Mouse (Mus musculus) urinary bladder, postnatal 25 days (tissue): ENCODE data around the gene Timp2.

Source experiments
- DNase-seq: peaks from one replicate; pipeline ENCODE4 v3.0.0; 2022; ENCODE audit warnings: low spot score

Gene Timp2

DNA sequence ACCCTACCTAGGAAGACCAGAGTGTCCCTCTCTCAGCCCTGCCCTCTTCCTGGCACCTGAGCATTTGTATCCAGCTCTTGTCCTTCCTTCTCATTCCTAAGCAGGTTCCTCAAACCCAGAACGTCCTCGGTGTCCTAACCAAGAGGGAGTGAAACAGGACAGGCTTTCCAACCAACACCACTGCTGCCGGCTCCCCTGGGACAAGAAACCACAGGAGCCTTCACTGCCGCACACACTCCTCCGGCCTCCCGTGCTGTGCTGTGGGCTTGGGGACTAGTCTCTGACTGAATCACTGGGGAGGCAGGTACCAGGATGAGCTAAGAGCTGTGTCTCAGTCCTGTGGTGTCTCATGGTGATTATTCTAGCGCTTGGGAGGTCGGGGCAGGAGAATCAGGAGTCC lies 14.1 kb upstream of the Timp2 start:
- DNase-seq: no peak

DNA sequence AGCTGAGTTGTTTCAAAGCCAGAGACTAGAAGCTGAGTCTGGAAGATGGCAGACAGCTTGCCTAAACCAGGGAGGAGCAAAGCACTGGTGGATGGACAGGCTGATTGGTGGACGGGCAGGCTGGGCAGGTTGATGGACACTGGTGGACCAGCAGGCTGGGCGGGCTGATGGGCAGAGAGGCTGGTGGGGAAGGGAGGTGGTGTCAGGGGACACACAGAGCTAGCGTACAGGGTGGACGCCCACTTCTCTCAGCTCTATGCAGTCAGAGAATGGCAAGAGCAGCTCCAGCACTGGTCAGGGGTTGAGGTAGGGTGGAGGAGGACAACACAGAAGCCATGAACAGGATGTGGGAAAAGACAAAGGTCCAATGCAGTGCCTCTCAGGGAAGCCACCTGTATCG lies 13.7 kb upstream of the Timp2 start:
- DNase-seq: no peak

DNA sequence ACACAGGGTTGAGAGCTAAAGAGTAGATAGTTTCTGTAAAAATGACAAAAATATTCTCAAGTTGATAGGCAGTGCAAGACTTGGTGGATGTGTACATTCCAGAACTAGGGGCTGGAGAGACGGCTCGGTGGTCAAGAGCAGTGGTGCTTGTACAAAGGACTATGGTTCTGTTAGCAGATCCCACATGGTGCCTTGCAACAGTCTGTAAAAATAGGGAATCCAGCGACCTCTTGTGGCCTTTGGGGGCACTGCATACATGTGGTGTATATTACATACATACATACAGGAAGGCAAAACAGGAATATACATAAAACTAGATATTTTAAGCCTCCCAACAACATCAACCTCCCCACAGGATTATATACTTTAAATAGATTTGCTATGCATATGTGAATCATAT lies 12.8 kb upstream of the Timp2 start:
- DNase-seq: no peak

DNA sequence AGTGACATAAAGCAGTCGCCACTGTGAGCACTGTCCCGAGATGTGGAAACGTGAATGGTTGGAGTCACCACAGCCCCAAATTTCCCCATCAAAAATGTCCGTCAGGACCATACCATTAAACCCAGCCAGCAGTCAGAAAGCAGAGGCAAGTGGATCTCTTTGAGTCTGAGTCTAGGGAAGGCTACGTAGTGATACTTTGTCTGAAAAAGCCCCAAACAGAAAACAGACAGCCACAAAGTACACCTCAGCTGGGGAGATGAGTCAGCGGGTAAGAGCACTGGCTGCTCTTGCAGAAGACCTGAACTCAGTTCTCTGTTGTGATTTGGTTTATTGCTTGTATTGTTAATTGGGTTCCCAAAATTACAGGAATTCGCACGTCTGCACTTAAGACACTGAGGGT lies 11.0 kb upstream of the Timp2 start:
- DNase-seq: peak; percentile 1

DNA sequence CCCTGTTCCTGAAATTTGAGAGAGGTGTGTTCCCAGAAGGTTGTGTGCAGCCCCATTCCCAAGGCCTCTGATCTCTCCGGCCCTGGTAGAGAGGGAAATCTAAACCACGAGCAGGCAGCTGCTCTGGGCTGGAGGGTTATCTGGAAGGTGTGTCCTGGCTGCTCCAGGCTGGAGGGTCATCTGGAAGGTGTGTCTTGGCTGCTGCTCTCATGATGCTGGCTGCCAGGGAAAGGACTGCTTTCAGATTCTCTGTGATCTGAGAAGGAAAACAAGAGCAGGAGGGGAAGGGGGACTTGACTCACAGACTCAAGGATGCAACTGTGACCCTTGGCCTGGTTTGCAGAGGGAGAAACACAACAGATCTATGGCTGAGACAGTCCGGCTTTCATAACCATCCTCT lies 10.6 kb upstream of the Timp2 start:
- DNase-seq: peak; percentile 3

DNA sequence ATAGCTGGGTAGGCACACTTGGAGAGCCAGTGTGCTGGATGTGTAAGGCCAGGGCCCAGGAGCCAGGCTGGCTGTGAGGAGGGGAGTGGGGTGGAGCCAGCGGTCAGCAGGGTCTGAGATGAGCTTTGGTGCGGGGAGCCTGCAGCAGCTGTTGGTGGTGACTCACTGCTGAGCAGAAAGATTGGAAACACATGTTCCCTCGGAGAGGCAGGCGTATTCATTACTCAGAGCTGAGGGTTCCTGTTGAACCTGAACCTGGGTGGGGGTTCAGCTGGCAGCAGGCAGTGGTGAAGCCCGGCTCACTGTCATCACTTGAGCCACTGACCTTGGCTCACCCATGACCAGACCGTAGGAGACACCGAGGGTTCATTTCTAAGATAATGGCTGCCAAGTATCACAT lies 9.6 kb upstream of the Timp2 start:
- DNase-seq: no peak

DNA sequence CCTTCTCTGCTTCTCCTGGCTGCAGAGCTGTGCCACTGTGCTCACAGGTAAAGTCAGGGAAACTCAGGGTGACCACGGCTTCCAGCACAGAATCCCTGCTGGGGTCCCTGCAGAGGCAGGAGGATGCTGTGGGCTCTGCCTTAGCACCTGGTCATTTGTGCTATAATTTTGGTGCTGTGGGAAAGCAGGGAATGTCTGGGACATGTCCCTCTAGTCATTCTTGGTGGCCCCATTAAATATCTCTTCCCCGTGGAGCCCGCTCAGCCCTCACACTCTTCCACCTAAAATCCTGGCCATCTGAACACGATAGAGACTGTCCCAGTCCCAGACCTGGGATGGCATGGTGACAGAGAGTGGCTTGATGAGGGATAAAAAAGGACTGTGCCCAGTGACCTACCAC lies 8.5 kb upstream of the Timp2 start:
- no peak for DNase-seq

DNA sequence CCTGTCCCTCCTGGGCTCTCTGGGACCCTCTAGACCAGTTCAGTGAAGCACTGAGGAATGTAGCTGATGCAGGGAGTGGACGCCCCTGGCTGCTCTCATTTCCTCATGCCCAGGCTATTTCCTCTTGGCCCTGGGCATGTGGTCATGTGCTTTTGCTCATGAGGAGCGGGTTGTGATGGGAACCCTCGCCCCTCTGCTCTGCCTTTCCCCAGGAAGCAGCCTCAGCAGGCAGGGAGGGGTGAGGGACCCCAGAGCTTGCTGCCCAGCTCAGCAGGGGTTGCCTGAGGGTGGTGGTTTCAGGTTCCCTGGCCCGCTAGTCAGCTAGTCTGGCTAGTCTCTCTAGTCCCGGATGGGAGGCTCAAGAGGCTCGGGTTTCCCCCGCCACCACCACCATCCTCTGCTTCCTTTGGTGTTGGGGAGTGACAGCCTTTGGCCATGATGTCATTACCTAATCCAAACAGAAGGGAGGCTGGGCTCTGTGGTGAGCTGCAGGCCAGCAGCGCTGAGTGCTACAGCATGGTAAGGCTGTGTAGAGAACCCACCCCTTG lies 7.5 kb upstream of the Timp2 start:
- no peak for DNase-seq

DNA sequence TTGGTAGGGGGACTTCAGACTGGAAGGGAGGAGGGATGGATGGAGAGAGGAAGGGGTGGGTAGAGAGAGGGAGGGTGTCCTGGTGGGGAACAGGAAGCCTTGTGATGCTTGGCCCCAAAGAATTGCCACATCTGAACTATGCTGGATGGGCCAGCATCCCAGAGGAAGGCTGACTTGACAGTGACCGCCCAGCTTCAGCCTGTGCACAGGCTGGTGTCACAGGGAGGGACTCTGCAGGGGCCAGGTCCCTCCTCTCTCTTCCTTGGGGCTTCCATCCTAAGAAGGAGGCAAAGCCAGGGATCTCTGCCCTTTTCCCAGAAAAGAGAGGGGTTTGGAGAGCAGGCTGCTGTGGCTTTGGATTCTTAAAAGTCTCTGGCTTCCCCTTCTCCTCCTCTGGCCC lies 7.0 kb upstream of the Timp2 start:
- no peak for DNase-seq

DNA sequence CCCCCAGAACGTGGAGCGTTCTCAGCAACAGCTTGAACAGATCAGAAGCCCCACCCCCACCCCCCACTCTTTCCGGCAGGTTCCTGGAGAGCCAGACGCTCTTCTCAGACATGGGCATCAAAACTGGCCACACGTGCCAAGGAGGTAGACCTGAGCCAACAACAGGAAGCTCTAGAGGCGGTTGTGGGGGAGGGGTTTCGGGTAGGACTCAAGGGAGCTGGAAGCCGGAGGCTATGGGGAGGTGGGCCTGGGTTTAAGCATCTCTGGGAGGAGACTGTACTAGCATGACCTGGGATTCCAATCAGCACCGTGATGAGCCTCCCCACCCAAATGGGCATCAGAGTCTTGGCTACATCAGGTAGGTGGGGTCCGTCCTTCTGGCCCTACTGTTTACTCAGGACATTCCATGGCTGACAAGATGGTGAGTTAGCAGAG lies 5.4 kb upstream of the Timp2 start:
- DNase-seq: peak; percentile 57

DNA sequence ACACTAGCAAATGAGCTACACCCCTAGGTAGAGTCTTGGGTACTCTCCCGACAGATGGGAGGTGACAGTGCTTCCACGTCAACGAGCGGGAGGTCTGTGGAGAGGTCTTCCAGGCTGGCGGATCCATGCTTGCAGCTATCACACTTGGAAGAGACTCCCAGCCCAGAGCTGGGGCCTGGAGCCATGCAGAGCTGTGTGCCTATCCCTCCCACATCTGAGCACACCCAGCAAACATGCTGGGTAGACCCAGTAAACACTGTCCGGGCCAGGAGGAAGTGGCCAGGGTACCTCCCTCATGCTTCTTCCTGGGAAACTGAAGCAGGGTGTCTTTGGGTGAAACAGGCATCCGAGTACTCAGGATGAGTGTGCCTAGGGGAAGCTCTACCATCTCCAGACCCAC lies 5.0 kb upstream of the Timp2 start:
- DNase-seq: no peak

DNA sequence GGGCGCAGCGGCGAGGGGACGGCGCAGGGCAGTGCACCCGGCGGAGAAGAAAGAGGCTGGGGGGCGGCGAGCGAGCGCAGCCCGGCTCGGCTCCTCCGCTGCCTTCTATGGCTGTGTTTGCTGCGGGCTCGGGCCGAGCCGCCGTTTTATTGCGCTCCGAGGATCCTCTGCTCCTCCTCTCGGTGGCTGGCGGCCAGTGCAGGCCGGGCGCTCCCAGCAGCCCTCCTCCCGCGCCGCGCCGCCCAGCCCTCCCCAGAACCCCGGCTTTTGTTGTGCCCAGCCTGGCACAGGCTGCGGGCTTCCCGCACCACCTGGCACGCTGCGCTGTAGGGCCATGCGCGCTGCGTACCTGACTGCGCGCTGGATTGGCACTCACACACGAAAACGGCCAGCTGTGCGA lies 335 bp downstream of the Timp2 start:
- peak; percentile 88 for DNase-seq

DNA sequence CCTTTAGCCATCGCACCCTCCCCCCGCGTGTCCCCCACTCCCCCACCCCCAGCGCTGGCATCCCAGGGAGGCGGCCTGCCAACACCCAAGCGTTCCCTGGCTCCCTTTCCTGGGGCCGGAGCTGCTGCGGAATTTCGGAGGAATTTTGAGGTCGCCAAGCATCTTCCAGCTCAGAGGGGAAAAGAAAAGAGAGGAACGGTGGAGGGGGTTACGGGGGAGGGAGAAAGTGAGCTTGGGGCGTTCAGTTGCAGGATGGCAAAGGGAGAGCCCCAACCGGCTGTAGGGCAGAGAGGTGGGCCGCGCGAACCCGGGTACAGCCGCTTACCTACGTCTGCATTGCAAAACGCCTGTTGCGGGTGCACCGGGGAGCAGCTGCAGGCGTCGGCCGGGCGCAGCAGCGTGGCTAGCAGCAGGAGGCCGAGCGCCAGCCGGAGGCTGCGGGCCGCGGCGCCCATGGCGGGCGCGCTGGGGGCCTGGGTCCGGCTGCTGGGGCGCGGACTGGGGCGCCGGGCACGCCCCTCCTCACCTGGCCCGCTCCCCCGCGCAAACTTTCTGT lies 826 bp downstream of the Timp2 start:
- DNase-seq: no peak

DNA sequence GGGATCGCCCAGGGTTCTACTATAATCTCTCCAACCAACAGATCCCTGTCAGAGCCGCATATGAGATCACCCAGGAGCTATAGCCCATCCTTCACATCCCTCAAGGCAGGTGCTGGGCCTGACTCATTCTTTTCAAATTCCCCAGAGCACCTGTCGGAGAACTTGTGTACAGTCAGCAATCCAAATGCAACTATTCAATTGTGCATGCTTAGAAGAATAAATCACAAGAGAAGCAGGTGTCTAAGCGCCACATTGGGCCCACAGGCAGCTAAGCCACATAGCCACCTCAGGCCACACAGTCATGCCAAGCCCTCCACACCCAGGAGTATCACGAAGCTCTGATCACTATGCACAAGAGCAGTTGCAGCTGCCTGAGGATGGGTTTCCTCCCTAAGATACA lies 6.0 kb downstream of the Timp2 start:
- no peak for DNase-seq

DNA sequence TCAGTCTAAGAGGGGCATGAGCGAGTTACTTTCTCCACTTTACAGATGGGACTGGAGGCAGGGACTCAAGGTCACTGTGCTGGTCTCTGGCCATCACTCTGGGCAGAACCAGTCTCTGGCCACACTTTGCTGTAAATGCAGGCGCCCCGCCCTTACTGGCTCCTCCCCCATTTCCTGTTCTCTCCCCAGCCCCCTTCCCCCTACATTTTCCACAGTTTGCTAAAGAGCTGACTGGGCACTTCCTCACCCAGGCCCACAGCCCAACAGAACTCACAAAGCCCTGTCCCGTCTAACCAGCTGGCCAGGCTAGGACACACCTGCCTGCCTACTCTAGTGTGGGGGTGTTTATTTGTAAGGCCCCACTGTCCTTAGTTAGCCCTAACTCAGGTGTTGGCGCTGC lies 6.7 kb downstream of the Timp2 start:
- peak; percentile 48 for DNase-seq

DNA sequence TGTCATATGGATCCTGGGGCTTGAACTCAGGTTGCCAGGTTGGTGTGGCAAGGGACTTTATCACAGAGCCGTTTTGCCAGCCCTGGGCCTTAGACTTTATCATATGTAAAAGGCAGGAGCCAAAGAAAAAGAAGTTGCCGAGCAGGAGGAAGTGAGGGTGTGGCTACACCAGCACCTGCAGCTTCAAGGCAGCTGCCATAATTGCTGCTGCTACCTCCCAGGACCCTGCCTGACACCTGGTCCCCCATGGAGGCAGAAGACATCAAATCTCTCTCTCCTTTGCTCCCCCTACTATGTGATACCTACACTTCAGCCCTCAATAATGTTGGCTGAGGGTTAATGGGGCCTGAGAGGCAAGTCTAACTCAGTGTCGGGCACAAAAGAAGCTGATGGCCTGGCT lies 7.1 kb downstream of the Timp2 start:
- no peak for DNase-seq

DNA sequence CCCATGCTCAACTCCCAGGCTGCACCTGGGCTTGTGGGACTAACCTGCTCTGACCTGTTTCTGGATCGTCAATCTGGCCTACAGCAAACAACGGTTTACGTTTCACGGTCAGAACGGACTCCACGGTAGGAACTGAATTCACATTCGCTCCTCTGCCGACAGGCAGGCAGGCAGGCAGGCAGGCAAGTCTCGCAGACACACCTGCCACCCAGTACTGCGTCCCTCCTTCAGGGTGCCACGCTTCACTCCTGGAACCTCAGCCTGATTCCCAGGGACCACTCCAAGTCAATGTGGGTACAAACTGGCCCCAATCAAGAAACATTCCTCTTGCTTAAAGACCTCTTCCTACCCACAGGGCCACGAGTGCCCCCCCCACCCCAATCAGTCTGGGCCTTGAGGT lies 7.6 kb downstream of the Timp2 start:
- DNase-seq: no peak

DNA sequence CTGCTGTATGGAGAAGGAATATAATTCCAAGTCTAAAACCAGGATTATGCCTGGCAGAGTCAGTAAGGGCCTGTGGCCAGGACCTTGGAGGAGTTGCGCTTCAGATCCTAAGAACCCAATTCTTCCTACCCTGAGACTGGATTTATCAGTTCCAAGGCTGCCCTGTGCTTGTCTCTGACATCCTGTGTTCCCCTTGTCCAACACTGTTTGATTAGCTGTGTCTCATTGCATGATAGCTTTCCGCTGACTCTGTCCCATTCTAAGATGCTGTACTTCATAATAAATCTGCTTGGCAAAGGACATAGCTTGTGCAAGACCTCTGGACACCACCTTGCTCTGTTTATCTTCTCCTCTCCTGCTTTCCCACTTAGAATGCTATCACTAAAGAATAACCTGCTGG lies 8.1 kb downstream of the Timp2 start:
- no peak for DNase-seq

DNA sequence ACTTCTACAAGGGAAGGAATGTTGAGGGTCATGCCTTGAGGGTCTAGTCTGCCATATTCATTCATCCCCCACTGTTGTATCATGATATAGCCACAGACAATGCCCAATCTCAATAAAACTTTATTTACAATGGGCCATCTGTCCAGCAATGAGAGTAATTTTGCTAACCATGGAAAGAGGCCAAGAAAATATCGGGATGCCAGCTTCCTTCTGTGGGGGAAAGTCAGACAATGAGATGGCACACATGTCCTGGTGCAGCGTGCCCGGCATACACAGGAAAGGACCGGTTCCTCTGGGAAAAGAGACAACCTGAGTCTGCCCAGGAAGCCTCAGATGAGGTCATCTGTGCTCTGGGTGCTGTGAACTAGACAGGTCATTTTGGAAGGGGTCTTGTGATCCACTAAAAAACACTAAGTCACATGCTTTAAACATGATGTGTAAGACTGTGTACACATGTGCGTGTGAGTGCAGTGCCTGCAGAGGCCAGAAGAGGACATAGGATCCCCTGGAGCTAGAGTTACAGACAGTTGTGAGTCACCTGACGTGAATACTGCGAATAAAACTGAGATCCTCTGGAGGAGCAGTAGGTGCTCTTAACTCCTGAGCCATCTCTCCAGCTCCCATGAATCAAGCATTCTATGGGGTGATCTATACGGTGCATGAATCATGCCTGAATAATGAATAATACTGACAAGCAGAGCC lies 9.0 kb downstream of the Timp2 start:
- no peak for DNase-seq

DNA sequence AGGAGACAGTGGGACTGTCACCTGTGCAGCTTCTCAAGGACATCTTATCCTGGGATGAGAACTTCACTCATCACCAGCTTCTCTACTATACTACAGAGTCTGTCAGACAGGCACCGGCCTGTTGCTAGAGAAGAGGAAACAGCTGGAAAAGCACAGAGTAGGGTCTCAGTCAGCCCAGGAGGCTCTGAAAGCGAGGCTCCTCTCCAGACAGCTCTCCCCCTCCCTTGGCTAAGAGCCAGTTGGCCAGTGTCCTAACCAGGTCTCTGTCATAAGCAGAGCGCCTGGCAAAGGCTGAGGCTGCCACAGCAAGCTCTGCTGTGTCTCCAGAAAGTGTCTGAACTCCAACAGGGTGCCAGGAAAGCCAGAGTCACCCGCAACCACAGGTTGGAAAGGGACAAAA lies 9.8 kb downstream of the Timp2 start:
- no peak for DNase-seq

DNA sequence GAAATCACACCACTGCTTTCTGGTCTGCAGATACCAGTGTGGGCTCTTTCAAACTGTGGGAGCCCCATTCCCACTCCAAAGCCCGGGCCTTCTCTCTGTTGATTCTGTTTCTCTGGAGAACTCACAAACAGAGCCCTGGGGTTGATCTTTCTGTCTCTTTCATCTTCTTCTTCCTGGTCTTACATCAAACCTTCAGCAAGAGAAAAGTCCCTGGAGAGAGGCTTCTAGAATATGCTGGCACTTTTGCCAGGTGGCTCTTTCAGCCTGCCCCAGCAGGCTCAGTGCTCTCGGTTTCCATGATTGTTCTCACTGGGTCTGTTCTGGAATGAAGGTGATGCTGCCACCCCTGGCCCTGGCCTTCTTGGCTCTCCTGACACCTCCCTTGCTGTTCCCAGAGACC lies 11.9 kb downstream of the Timp2 start:
- no peak for DNase-seq

DNA sequence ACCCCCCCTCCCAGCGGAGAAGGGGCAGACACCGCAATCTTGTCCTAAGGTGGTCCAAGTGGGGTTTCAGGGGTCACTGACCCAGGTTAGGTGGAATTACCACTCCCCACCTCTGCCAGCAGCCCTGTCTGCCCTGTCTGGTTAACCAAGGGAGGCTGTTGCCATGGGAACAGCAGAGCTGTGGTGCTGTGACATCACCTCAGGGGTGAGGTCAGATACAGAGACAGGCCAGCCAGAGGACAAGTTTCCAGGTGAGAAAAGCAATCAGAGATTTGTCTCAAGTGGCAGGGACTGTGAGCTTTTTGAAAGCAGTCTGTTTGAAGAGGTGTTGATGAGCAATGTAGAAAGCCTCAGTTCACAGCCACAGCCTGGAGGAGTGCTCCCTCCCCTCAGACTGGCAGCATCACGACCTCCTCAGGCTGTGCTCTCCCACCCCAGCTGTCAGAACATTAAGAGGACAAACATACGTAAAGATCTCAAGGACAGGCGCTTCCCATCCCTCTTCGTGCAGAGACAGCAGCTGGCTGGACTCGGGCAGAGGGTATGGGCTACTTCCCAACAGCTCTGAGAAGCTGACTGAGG lies 13.0 kb downstream of the Timp2 start, which contains the start of gene Cep295nl:
Gene Cep295nl (minus strand): TSS at position 101 of the 582 bp plus-strand sequence.
- DNase-seq: no peak

DNA sequence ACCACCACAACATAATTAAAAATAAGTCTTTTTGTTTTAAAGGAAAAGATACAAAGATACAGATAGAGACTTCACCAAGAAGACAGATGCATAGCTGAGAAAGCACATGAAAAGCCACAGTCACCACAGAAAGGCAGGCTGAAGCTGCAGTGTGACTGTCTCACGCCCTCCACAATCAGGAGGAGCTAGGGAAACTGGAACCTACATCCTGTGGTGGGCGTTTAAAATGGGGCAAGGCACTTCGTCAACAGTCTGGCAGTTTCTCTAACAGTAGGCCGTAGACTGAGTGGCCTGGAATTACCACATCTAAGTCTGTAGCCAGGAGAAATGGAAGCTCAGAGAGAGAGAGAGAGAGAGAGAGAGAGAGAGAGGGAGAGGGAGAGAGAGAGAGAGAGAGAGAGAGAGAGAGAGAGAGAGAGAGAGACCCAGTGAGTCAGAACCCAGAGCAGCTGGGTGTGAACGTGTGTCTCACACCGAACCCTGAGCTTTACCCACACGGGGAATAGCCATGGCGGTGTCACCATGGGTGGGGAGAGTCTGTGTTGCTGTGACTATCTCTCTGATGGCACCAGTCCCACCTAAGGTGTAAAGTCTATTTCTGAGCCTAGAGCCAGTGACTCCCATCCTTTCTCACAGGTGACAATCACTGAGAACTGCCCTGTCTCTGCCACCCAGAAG lies 17.9 kb downstream of the Timp2 start:
- DNase-seq: no peak
